Mouse (Mus musculus) MEL (cell line): ENCODE results near the gene Scarb1. TPM values are rescaled to one million over a fixed set of nuclear protein-coding genes. Genes with fewer than 3 reads are reported as not detected.

ENCODE experiments used
- DNase-seq: peaks from one replicate; pipeline ENCODE4 v3.0.0; 2011; ENCODE audit warnings: low read depth, low spot score
- H3K27ac ChIP-seq: 2 replicates; pipeline ENCODE4 v1.5.1; 2012; ENCODE audit warnings: low read depth, mild to moderate bottlenecking, control low read depth, low read length, moderate library complexity; ENCODE audit not compliant: control insufficient read depth
- H3K27me3 ChIP-seq, 2 experiments: fragments of 150-350 bp in 1 of 2; sonication (generic) in 1 of 2; 2 replicates each; pipeline ENCODE4 v1.6.1; 2012; ENCODE audit warnings: low read length in 2 of 2, mild to moderate bottlenecking in 2 of 2, improper control_type of control experiment in 1 of 2, moderate library complexity in 1 of 2; ENCODE audit not compliant: insufficient read depth in 2 of 2, control insufficient read depth in 1 of 2
- H3K36me3 ChIP-seq, 2 experiments: 2 replicates each; pipeline ENCODE4 v1.6.1; 2012 to 2014; ENCODE audit warnings: low read length in 2 of 2, improper control_type of control experiment in 1 of 2, inconsistent platforms in 1 of 2, mild to moderate bottlenecking in 1 of 2; ENCODE audit not compliant: insufficient read depth in 2 of 2, control insufficient read depth in 1 of 2
- H3K4me1 ChIP-seq, 2 experiments: fragments of 150-350 bp in 1 of 2; sonication (generic) in 1 of 2; 2 replicates each; pipeline ENCODE4 v1.6.1; 2012; ENCODE audit warnings: low read length in 2 of 2, improper control_type of control experiment in 1 of 2, mild to moderate bottlenecking in 1 of 2; ENCODE audit not compliant: insufficient read depth in 2 of 2, control insufficient read depth in 1 of 2
- H3K4me3 ChIP-seq, 2 experiments: fragments of 150-350 bp in 1 of 2; sonication (generic) in 1 of 2; 2 replicates each; pipeline ENCODE4 v1.5.1; 2012; ENCODE audit warnings: low read depth in 2 of 2, low read length in 2 of 2, mild to moderate bottlenecking in 2 of 2, moderate library complexity in 2 of 2, control low read depth in 1 of 2, improper control_type of control experiment in 1 of 2; ENCODE audit not compliant: control insufficient read depth in 1 of 2, insufficient read depth in 1 of 2
- H3K79me2 ChIP-seq: 2 replicates; pipeline ENCODE4 v1.6.1; 2012; ENCODE audit warnings: mild to moderate bottlenecking, low read length, moderate library complexity; ENCODE audit not compliant: control insufficient read depth, poor library complexity, insufficient read depth
- H3K9ac ChIP-seq: 2 replicates; pipeline ENCODE4 v1.6.1; 2012; ENCODE audit warnings: low read depth, mild to moderate bottlenecking, control low read depth, low read length, moderate library complexity; ENCODE audit not compliant: control insufficient read depth, poor library complexity, severe bottlenecking
- H3K9me3 ChIP-seq: fragments of 150-350 bp; sonication (generic); replicated peaks from 2 replicates; pipeline ENCODE4 v1.6.1; 2012; ENCODE audit warnings: mild to moderate bottlenecking, low read length, improper control_type of control experiment, moderate library complexity; ENCODE audit not compliant: insufficient read depth
- BHLHE40 ChIP-seq: IDR thresholded peaks from 2 replicates; pipeline ENCODE4 v1.6.1; 2012; ENCODE audit warnings: low read depth, mild to moderate bottlenecking, inconsistent platforms, low read length, improper control_type of control experiment, borderline replicate concordance
- CTCF ChIP-seq, 3 experiments: IDR thresholded peaks in 2 of 3; conservative IDR thresholded peaks in 1 of 3; 2 replicates each; pipeline ENCODE4 v1.5.1; 2011 to 2012; ENCODE audit warnings: low read length in 3 of 3, low read depth in 2 of 3, mild to moderate bottlenecking in 2 of 3, improper control_type of control experiment in 1 of 3, inconsistent platforms in 1 of 3, mixed read lengths in 1 of 3, moderate library complexity in 1 of 3; ENCODE audit not compliant: control insufficient read depth in 1 of 3, insufficient read depth in 1 of 3, poor library complexity in 1 of 3, severe bottlenecking in 1 of 3
- E2F4 ChIP-seq: IDR thresholded peaks from 2 replicates; pipeline ENCODE4 v1.6.1; 2011; ENCODE audit warnings: low read depth, low read length, improper control_type of control experiment, borderline replicate concordance
- ETS1 ChIP-seq: IDR thresholded peaks from 2 replicates; pipeline ENCODE4 v1.6.1; 2012; ENCODE audit warnings: low read depth, mild to moderate bottlenecking, inconsistent platforms, low read length, improper control_type of control experiment, moderate library complexity
- MAFK ChIP-seq: IDR thresholded peaks from 2 replicates; pipeline ENCODE4 v1.6.1; 2011; ENCODE audit warnings: low read depth, mild to moderate bottlenecking, low read length, improper control_type of control experiment, borderline replicate concordance
- MAX ChIP-seq: IDR thresholded peaks from 2 replicates; pipeline ENCODE4 v1.6.1; 2011; ENCODE audit warnings: low read length, improper control_type of control experiment
- MAZ ChIP-seq: IDR thresholded peaks from 2 replicates; pipeline ENCODE4 v1.6.1; 2012; ENCODE audit warnings: low read depth, mild to moderate bottlenecking, inconsistent platforms, low read length, improper control_type of control experiment
- MEF2A ChIP-seq: IDR thresholded peaks from 2 replicates; pipeline ENCODE4 v1.6.1; 2014; ENCODE audit warnings: low read depth, mild to moderate bottlenecking, inconsistent platforms, low read length, improper control_type of control experiment; ENCODE audit not compliant: poor library complexity, insufficient replicate concordance, severe bottlenecking; ENCODE audit errors: extremely low read depth
- MXI1 ChIP-seq: IDR thresholded peaks from 2 replicates; pipeline ENCODE4 v1.6.1; 2011; ENCODE audit warnings: mild to moderate bottlenecking, low read depth, low read length, improper control_type of control experiment
- MYC ChIP-seq: IDR thresholded peaks from 2 replicates; pipeline ENCODE4 v1.6.1; 2011; ENCODE audit warnings: low read depth, mild to moderate bottlenecking, low read length, improper control_type of control experiment, moderate library complexity
- RAD21 ChIP-seq: IDR thresholded peaks from 2 replicates; pipeline ENCODE4 v1.6.1; 2011; ENCODE audit warnings: mild to moderate bottlenecking, low read depth, low read length, improper control_type of control experiment
- TCF12 ChIP-seq: IDR thresholded peaks from 2 replicates; pipeline ENCODE4 v1.6.1; 2014; ENCODE audit warnings: low read depth, mild to moderate bottlenecking, inconsistent platforms, low read length, improper control_type of control experiment, moderate library complexity
- USF1 ChIP-seq: IDR thresholded peaks from 2 replicates; pipeline ENCODE4 v1.6.1; 2014; ENCODE audit warnings: low read depth, mild to moderate bottlenecking, inconsistent platforms, low read length, improper control_type of control experiment, moderate library complexity
- USF2 ChIP-seq, 2 experiments: IDR thresholded peaks; 2 replicates each; pipeline ENCODE4 v1.6.1; 2011 to 2012; ENCODE audit warnings: improper control_type of control experiment in 2 of 2, low read length in 2 of 2, borderline replicate concordance in 1 of 2, inconsistent platforms in 1 of 2, low read depth in 1 of 2, mild to moderate bottlenecking in 1 of 2; ENCODE audit not compliant: insufficient read depth in 1 of 2
- ZMIZ1 ChIP-seq: IDR thresholded peaks from 2 replicates; pipeline ENCODE4 v1.6.1; 2012; ENCODE audit warnings: low read depth, mild to moderate bottlenecking, inconsistent platforms, low read length, improper control_type of control experiment, moderate library complexity
- polyA plus RNA-seq, 2 experiments: library from polyadenylated mRNA; stranded (reverse) in 1 of 2; unstranded in 1 of 2; fragments of >175 nt in 1 of 2; fragments of >200 nt in 1 of 2; gene quantifications; 2 replicates each; pipeline versions ENCODE4 v1.2.1 to v1.2.4; 2012; ENCODE audit warnings: low replicate concordance in 2 of 2, low read depth in 1 of 2; ENCODE audit not compliant: insufficient read length in 2 of 2, insufficient read depth in 1 of 2, missing spikeins in 1 of 2
- total RNA-seq: library from RNA; depleted of rRNA; stranded (reverse); fragments of 300-350 nt; gene quantifications from 2 replicates; pipeline ENCODE4 v1.2.3, GENCODE M21; 2012

The Scarb1 gene
- total and polyA plus RNA-seq, 3 experiments, result 53.1 to 98.3 TPM; not detected in 1

GRCm38 (mm10) chr5:125354885-125355492, 14.1 kb upstream of the Scarb1 start:
- no peak overlapping the region for H3K27ac ChIP-seq
- H3K9ac ChIP-seq, result no peak overlapping the region
- no peaks in the 10 kb centered on the region for H3K9me3 ChIP-seq
- H3K79me2 ChIP-seq, result no peaks in the 10 kb centered on the region
- no peaks in the 10 kb centered on the region for H3K27me3 ChIP-seq
- TF ChIP-seq USF2 (IDR thresholded peaks at IDR 0.05; ENCODE audit: borderline replicate concordance in 1 of 2, insufficient read depth in 1 of 2, low read depth in 1 of 2, low read length in 2 of 2) (peak in 1 of 2 experiments; percentile 36; a peak in 1 of 4 replicates), ETS1 (no peak), BHLHE40 (no peak), MYC (0 out of 2 replicates have a peak, but pooled peaks have one; percentile 40), USF1 (peak; percentile 57), MAX (peak; percentile 46; the same call in 1 of the 2 replicates), MAZ (0 out of 2 replicates have a peak, but pooled peaks have one; percentile 47)
- peaks cover 0 to 16% of the 10 kb centered on the region in 2 experiments; a peak in 2 of 4 replicates for H3K4me1 ChIP-seq
- no peak overlapping the region for H3K4me3 ChIP-seq
- H3K36me3 ChIP-seq, result peaks cover 0 to 4% of the 10 kb centered on the region in 2 experiments; a peak in 2 of 4 replicates
- DNase-seq, result no peak

- TF ChIP-seq MXI1 (no peak), MEF2A (no peak), CTCF (IDR thresholded peaks at IDR 0.05 in 2 of 3, conservative IDR thresholded peaks at IDR 0.05 in 1 of 3; ENCODE audit: control insufficient read depth in 1 of 3, insufficient read depth in 1 of 3, low read depth in 2 of 3, low read length in 3 of 3, poor library complexity in 1 of 3, severe bottlenecking in 1 of 3) (peak; percentile 37 to 43 (median 41); a peak in 5 of 6 replicates), MAFK (no peak), TCF12 (no peak), BHLHE40 (no peak), RAD21 (no peak; the same call in 1 of the 2 replicates), ZMIZ1 (no peak), E2F4 (no peak)
- Histone ChIP-seq H3K79me2 (no peaks in the 10 kb centered on the region), H3K36me3 (peaks cover 0 to 8% of the 10 kb centered on the region in 2 experiments; a peak in 2 of 4 replicates), H3K4me3 (no peak overlapping the region), H3K9me3 (no peaks in the 10 kb centered on the region), H3K4me1 (peaks cover 2 to 20% of the 10 kb centered on the region in 2 experiments), H3K27ac (no peak overlapping the region), H3K27me3 (no peaks in the 10 kb centered on the region), H3K9ac (no peak overlapping the region)
- no peak for DNase-seq
These were observed 11.9 kb upstream of the Scarb1 start for GRCm38 (mm10) chr5:125352781-125353294.
